Mouse (Mus musculus): ENCODE measurements around the gene Nudt15. TPM values are rescaled to one million over a fixed set of nuclear protein-coding genes. Genes with fewer than 3 reads are reported as not detected.
A peak's percentile ranks its signal among the peaks of the same experiment; 100 is the strongest.
"Not testable (repeated sequence)": the region's sequence is repeated elsewhere in the genome, so short reads cannot be mapped to it uniquely, and the experiment has no call there.

Nudt15 gene
- polyA plus RNA-seq, 1 experiment from 2014 or later: 8.2 TPM

- Histone ChIP-seq H3K27me3 (replicated peaks) (no peaks in the 10 kb centered on the region), H3K4me1 (no peaks in the 10 kb centered on the region), H3K4me3 (no peak overlapping the region), H3K4me2 (no peak overlapping the region), H3K36me3 (replicated peaks) (no peaks in the 10 kb centered on the region), H3K9me3 (no peaks in the 10 kb centered on the region), H3K27ac (no peak overlapping the region), H3K9ac (no peak overlapping the region)
- 47% methylated on average over 6 of the region's 6 CpGs for WGBS
- no peak for ATAC-seq (replicated peaks)
Observed at GRCm38 (mm10) chr14:73543781-73544180, 4.3 kb downstream of the Nudt15 start.

DNA sequence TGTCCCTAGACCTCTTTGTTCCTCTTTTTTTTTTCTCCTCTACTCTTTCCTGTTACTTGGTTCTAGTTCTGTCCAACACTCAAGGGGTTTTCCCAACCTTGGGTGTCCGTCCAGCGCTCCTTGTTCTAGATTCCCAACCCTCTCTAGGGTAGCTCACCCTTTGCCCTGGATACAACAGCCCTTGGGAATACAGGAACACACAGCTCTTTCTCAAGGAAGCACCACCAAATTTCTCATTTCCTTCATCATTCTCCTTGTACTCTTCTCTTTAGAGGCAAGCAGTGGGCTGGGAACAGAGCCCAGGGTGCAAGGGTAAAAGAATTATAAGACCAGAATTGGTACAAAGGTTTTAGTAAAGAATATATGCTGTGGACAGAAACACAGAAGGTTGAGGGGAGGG lies 12.4 kb downstream of the Nudt15 start:
- Histone ChIP-seq H3K4me1 (no peaks in the 10 kb centered on the region), H3K27ac (no peak overlapping the region), H3K27me3 (replicated peaks) (no peaks in the 10 kb centered on the region), H3K9ac (no peak overlapping the region), H3K4me3 (no peak overlapping the region), H3K36me3 (replicated peaks) (no peaks in the 10 kb centered on the region), H3K4me2 (no peak overlapping the region), H3K9me3 (no peaks in the 10 kb centered on the region)
- ATAC-seq (replicated peaks): no peak
- WGBS: 91% methylated on average over 2 of the region's 2 CpGs

DNA sequence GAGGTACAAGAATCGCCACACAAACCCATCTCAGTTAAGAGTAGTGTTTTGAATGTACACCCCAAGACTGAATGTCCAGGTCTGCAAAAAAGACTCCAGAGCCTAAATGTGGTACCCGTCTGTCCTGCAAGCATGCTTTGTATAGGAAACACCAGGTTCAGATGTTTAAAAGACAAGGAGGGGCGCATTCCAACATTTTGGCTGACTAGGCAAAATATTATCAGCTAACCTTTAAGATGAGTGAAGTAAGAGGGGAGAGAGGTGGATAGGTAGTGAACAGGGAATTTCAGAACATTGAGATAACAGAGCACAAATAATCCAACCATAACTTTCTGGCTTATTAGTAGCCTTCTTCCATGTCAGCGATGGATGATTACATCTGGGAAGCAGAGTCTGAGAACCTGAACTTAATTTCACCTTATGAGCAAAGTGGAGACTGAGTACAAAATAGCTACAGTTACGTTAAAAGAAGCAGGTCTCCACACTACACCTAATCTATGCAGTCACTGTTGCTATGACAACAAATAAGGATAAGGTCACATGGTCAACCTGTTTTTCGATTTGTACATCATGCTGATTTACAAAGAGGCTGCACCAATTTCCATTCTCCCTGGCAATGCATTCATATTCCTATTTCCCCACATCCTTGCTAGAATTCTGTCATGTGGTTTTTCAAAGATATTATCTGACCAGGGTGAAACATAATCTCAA lies 14.1 kb downstream of the Nudt15 start:
- no peak overlapping the region for H3K9ac ChIP-seq
- H3K4me3 ChIP-seq: no peak overlapping the region
- no peak for ATAC-seq (replicated peaks)
- H3K36me3 ChIP-seq (replicated peaks): no peaks in the 10 kb centered on the region
- 62% methylated on average over 6 of the region's 6 CpGs for WGBS
- no peak overlapping the region for H3K27ac ChIP-seq
- no peak overlapping the region for H3K4me2 ChIP-seq
- no peaks in the 10 kb centered on the region for H3K4me1 ChIP-seq
- no peaks in the 10 kb centered on the region for H3K9me3 ChIP-seq
- no peaks in the 10 kb centered on the region for H3K27me3 ChIP-seq (replicated peaks)

GRCm38 (mm10) chr14:73528661-73529060 lies 19.4 kb downstream of the Nudt15 start:
- not testable (repeated sequence) for H3K36me3 ChIP-seq (replicated peaks); H3K4me3 ChIP-seq; ATAC-seq (replicated peaks); H3K27me3 ChIP-seq (replicated peaks); H3K9ac ChIP-seq; H3K4me1 ChIP-seq; H3K9me3 ChIP-seq; H3K4me2 ChIP-seq; H3K27ac ChIP-seq
- 83% methylated on average over 3 of the region's 3 CpGs for WGBS

- Histone ChIP-seq H3K4me1 (peaks cover 5% of the 10 kb centered on the region; the same call in 1 of the 2 replicates), H3K36me3 (replicated peaks) (no peaks in the 10 kb centered on the region), H3K4me3 (peak within 1 kb of the TSS; percentile 54), H3K9me3 (no peaks in the 10 kb centered on the region), H3K27ac (peak within 1 kb of the TSS; percentile 96), H3K9ac (peak within 1 kb of the TSS; percentile 60), H3K27me3 (replicated peaks) (no peaks in the 10 kb centered on the region), H3K4me2 (peak within 1 kb of the TSS; percentile 37)
- peak; percentile 100 for ATAC-seq (replicated peaks)
- WGBS: under 1% methylated on average over 41 of the region's 41 CpGs
Observed at GRCm38 (mm10) chr14:73524766-73525448, 23.1 kb downstream of the Nudt15 start, which contains the start of gene Sucla2. Gene Sucla2, plus strand, starts transcription at chr14:73525319.

- Histone ChIP-seq H3K27ac (no peak overlapping the region), H3K4me1 (peaks cover 5% of the 10 kb centered on the region; the same call in 1 of the 2 replicates), H3K9ac (no peak overlapping the region), H3K4me2 (no peak overlapping the region), H3K27me3 (replicated peaks) (no peaks in the 10 kb centered on the region), H3K9me3 (no peaks in the 10 kb centered on the region), H3K4me3 (no peak overlapping the region), H3K36me3 (replicated peaks) (no peaks in the 10 kb centered on the region)
- ATAC-seq (replicated peaks): no peak
- 79% methylated on average over 3 of the region's 3 CpGs for WGBS
Observed at GRCm38 (mm10) chr14:73524136-73524535, 23.9 kb downstream of the Nudt15 start.

DNA sequence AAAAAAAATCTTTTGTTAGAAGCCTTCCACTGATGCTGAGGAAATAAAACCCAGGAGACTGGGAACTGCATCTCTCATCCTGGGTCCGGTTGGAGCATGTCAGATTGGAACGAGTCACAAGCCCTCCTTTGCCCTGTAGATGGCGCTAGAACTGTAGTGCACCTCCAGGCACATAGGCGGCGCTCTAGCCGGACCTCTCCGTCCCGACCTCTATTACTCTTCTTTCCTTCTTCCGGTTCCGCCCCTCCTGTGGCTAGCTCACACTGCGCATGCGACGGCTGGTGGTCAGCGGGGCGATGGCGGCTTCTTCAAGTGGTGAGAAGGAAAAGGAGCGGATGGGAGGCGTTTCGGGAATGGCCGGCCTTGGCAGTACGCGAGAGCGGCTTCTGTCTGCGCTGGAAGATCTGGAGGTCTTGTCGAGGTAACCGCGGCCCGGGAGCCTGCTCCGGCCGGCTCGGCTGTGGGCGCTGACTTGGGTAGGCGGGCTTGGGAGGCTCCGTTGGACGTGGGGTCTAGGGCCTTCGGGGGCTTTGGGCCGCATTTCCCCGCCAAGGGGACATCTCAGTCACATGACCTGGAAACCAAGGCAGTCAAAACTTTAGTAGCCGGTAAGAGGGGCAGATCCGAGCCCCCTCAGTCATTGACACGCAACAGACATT lies 38.1 kb downstream of the Nudt15 start, which contains the start of gene Med4:
Med4 (plus strand) TSS at position 261 of the 659 bp plus-strand sequence.
- Histone ChIP-seq H3K36me3 (replicated peaks) (no peaks in the 10 kb centered on the region; the same call in 1 of the 2 replicates), H3K4me2 (peak within 1 kb of the TSS; percentile 86), H3K27me3 (replicated peaks) (no peaks in the 10 kb centered on the region), H3K9me3 (no peaks in the 10 kb centered on the region), H3K4me1 (peaks cover 21% of the 10 kb centered on the region), H3K27ac (no peak within 1 kb of the TSS), H3K9ac (peak within 1 kb of the TSS; percentile 70), H3K4me3 (peak within 1 kb of the TSS; percentile 73)
- ATAC-seq (replicated peaks): peak; percentile 98
- under 1% methylated on average over 41 of the region's 41 CpGs for WGBS

DNA sequence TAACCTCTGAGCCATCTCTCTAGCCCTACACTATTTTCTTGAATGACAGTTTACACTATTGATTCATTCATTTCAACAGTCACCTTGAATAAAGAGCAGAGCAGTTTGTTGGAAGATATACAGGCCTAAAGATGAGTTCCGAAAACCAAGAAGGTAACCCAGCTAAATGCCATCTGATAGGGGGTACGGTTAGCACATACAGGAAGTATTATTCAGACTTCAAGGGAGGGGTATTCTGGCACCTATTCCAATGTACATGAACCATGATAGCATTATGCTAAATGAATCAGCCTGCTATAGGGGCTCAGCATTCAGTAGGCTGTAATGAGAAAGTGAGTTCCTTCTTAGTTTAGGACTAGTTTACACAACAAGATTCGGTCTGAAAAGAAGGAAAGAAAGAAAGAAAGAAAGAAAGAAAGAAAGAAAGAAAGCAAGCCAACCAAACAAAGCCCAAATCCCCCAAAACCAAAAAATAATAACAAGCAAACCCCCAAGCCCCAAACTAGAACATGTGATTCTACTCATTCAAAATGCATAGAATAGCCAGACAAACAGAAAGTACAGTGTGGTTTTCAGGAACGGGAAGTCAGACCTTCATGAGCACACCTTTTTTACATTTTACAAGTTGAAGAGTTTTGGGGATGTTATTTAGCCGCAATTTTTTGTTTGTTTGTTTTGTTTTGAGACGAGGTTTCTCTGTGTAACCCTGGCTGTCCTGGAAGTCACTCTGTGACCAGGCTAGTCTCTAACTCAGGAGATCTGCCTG lies 39.2 kb downstream of the Nudt15 start:
- ATAC-seq (replicated peaks): no peak
- WGBS: 94% methylated on average over 6 of the region's 6 CpGs
- Histone ChIP-seq H3K36me3 (replicated peaks) (no peaks in the 10 kb centered on the region), H3K4me3 (no peak overlapping the region), H3K4me2 (no peak overlapping the region), H3K27ac (no peak overlapping the region), H3K27me3 (replicated peaks) (no peaks in the 10 kb centered on the region), H3K4me1 (peaks cover 21% of the 10 kb centered on the region), H3K9ac (no peak overlapping the region), H3K9me3 (no peaks in the 10 kb centered on the region)

DNA sequence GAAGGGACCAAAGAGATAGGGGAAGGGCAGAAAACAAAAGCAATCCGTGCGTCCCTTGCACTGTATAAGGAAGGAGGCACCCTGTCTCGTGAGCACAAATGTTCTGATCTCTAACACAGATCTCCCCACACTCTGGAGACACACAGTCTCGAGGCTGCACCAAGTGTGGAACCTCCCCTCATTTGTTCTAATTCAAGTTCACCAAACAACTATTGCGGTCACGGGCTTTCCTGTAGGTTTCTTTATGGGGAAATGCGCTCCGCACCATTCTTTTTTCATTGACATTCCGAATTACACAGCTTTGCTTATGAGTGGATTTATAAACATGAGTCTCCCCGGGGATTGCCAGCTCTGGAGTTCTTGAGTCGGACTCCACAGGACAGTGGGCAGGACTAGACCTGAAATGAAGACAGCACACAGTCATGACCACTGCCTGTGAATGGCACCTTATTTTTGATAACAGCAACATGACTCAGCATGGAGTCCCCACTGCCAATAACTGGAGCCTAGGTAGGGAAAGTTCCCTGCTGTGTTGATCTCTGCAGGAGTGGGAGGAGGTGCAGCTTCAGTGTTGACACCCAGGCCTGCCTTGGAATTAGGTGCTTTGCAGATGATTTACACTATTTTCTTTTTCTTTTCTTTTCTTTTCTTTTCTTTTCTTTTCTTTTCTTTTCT lies 40.2 kb downstream of the Nudt15 start:
- Histone ChIP-seq H3K9ac (no peak overlapping the region), H3K36me3 (replicated peaks) (no peaks in the 10 kb centered on the region), H3K4me3 (no peak overlapping the region), H3K27ac (no peak overlapping the region), H3K27me3 (replicated peaks) (no peaks in the 10 kb centered on the region), H3K9me3 (no peaks in the 10 kb centered on the region), H3K4me1 (peaks cover 21% of the 10 kb centered on the region), H3K4me2 (no peak overlapping the region)
- ATAC-seq (replicated peaks): no peak
- WGBS: 76% methylated on average over 11 of the region's 11 CpGs

DNA sequence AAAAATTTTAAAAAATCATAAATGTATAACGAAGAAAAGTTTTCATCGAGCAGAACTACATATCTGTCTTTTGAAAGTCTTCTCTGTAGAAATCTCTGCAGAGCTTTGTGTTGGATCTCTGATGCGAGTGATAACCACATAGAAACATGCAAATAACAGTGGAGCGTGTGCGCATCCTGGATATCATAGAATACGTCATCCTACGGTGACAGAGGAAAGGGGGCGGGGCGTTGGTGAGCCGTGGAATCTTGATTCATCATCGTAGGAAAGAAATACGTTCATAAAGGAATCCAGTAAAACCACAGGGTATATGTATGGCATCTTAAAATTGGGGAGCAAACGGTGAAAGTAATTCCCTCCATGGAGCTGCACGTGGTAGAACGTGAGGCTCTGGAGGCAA lies 40.8 kb downstream of the Nudt15 start:
- Histone ChIP-seq H3K9me3 (no peaks in the 10 kb centered on the region), H3K27me3 (replicated peaks) (no peaks in the 10 kb centered on the region), H3K36me3 (replicated peaks) (no peaks in the 10 kb centered on the region), H3K4me3 (no peak overlapping the region), H3K27ac (no peak overlapping the region), H3K4me1 (peaks cover 17% of the 10 kb centered on the region), H3K4me2 (no peak overlapping the region), H3K9ac (no peak overlapping the region)
- 89% methylated on average over 15 of the region's 15 CpGs for WGBS
- ATAC-seq (replicated peaks): no peak

- no peak overlapping the region for H3K4me3 ChIP-seq
- no peak overlapping the region for H3K9ac ChIP-seq
- H3K27me3 ChIP-seq (replicated peaks): no peaks in the 10 kb centered on the region
- no peaks in the 10 kb centered on the region for H3K9me3 ChIP-seq
- no peak for ATAC-seq (replicated peaks)
- H3K27ac ChIP-seq: no peak overlapping the region
- H3K4me1 ChIP-seq: peaks cover 10% of the 10 kb centered on the region
- H3K36me3 ChIP-seq (replicated peaks): no peaks in the 10 kb centered on the region
- WGBS: 61% methylated on average over 8 of the region's 8 CpGs
- no peak overlapping the region for H3K4me2 ChIP-seq
Observed at GRCm38 (mm10) chr14:73506283-73506682, 41.8 kb downstream of the Nudt15 start.

All from midbrain, embryonic 15.5 days (tissue).